Mouse (Mus musculus) heart, postnatal 10 days (tissue): ENCODE measurements around the gene Hnf1a. TPM values are rescaled to one million over a fixed set of nuclear protein-coding genes. Genes with fewer than 3 reads are reported as not detected.
"Not testable (repeated sequence)": the region's sequence is repeated elsewhere in the genome, so short reads cannot be mapped to it uniquely, and the experiment has no call there.

ENCODE experiments used
- DNase-seq, 2 experiments: peaks; one replicate each; pipeline ENCODE4 v3.0.0; 2021
- intact Hi-C: fragments of 180-260 bp; cut with DNase I; formaldehyde crosslinking; loops from one replicate; pipeline ENCODE4 v1.15.1; 2025
- total RNA-seq, 2 experiments: library from RNA; stranded (reverse); gene quantifications; 2 replicates each; pipeline ENCODE4 v1.2.3; 2021

Hnf1a gene
- total RNA-seq, 2 experiments from 2014 or later: not detected

GRCm38 (mm10) chr5:114950669-114951068 is 20.2 kb downstream of the Hnf1a start:
- no peak for DNase-seq

GRCm38 (mm10) chr5:114949812-114950211 is 21.1 kb downstream of the Hnf1a start:
- no peak for DNase-seq

More at GRCm38 (mm10) chr5:114950669-114951068, 20.2 kb downstream of the Hnf1a start:
- intact Hi-C loops: no loop called here

GRCm38 (mm10) chr5:114949316-114949715 is 21.6 kb downstream of the Hnf1a start:
- intact Hi-C loops: no loop called here
- DNase-seq: no peak

More at GRCm38 (mm10) chr5:114949812-114950211, 21.1 kb downstream of the Hnf1a start:
- intact Hi-C loops: no loop called here

- peak; percentile 66 to 67 for DNase-seq
- intact Hi-C loops: no loop called here
These were observed 22.0 kb downstream of the Hnf1a start for GRCm38 (mm10) chr5:114948891-114949290.

GRCm38 (mm10) chr5:114945072-114945471 is 25.8 kb downstream of the Hnf1a start:
- DNase-seq: no peak
- intact Hi-C loops: no loop called here

GRCm38 (mm10) chr5:114942766-114943130 is 28.1 kb downstream of the Hnf1a start:
- intact Hi-C loops: no loop called here
- DNase-seq: no peak

GRCm38 (mm10) chr5:114942074-114942765 is 28.7 kb downstream of the Hnf1a start, which contains the start of gene 2210016L21Rik:
Gene 2210016L21Rik, plus strand, starts transcription at chr5:114942158.
- peak; percentile 88 to 92 for DNase-seq
- intact Hi-C loops: no loop called here

GRCm38 (mm10) chr5:114941138-114941537 is 29.8 kb downstream of the Hnf1a start:
- intact Hi-C loops: not testable (repeated sequence)

GRCm38 (mm10) chr5:114935838-114936237 is 35.1 kb downstream of the Hnf1a start:
- DNase-seq: no peak
- intact Hi-C loops: no loop called here

More at GRCm38 (mm10) chr5:114941138-114941537, 29.8 kb downstream of the Hnf1a start:
- DNase-seq: not testable (repeated sequence)

GRCm38 (mm10) chr5:114933206-114933605 is 37.7 kb downstream of the Hnf1a start:
- DNase-seq: no peak
- intact Hi-C loops: no loop called here

- intact Hi-C loops: no loop called here
These were observed 39.3 kb downstream of the Hnf1a start for GRCm38 (mm10) chr5:114931626-114932025.

GRCm38 (mm10) chr5:114926753-114927152 is 44.1 kb downstream of the Hnf1a start:
- intact Hi-C loops: no loop called here
- no peak for DNase-seq

More at GRCm38 (mm10) chr5:114931626-114932025, 39.3 kb downstream of the Hnf1a start:
- no peak for DNase-seq

GRCm38 (mm10) chr5:114926153-114926684 is 44.7 kb downstream of the Hnf1a start:
- DNase-seq: no peak
- intact Hi-C loops: no loop called here

- intact Hi-C loops: no loop called here
- peak; percentile 56 to 69 for DNase-seq
These were observed 47.9 kb downstream of the Hnf1a start, which contains the start of gene Oasl1 for GRCm38 (mm10) chr5:114922998-114923473. Gene Oasl1, plus strand, starts transcription at chr5:114923240.

- no peak for DNase-seq
- intact Hi-C loops: no loop called here
These were observed 48.5 kb downstream of the Hnf1a start for GRCm38 (mm10) chr5:114922366-114922731.

GRCm38 (mm10) chr5:114921551-114922365 is 49.1 kb downstream of the Hnf1a start:
- peak in 1 of 2 experiments; percentile 27 for DNase-seq
- intact Hi-C loops: no loop called here

- DNase-seq, intact Hi-C loops: not testable (repeated sequence)
These were observed 53.5 kb downstream of the Hnf1a start for GRCm38 (mm10) chr5:114917357-114917756.

- DNase-seq: no peak
- intact Hi-C loops: no loop called here
These were observed 54.1 kb downstream of the Hnf1a start for GRCm38 (mm10) chr5:114916777-114917176.

- intact Hi-C loops: no loop called here
- no peak for DNase-seq
These were observed 55.0 kb downstream of the Hnf1a start for GRCm38 (mm10) chr5:114915854-114916253.

GRCm38 (mm10) chr5:114914855-114915254 is 56.0 kb downstream of the Hnf1a start:
- intact Hi-C loops: no loop called here
- no peak for DNase-seq

- DNase-seq: no peak
- intact Hi-C loops: no loop called here
These were observed 57.2 kb downstream of the Hnf1a start for GRCm38 (mm10) chr5:114913686-114914085.
